Mouse (Mus musculus) megakaryocyte, embryonic 14.5 days (primary cell): ENCODE results near the gene Phb. TPM values are rescaled to one million over a fixed set of nuclear protein-coding genes. Genes with fewer than 3 reads are reported as not detected.

Experiments
- H3K27me3 ChIP-seq: replicated peaks from 2 replicates; pipeline ENCODE3; 2012; ENCODE audit warnings: inconsistent platforms
- H3K36me3 ChIP-seq: replicated peaks from 2 replicates; pipeline ENCODE3; 2012; ENCODE audit warnings: low read length, inconsistent platforms, mixed read lengths
- H3K4me1 ChIP-seq: 2 replicates; pipeline ENCODE4 v1.6.1; 2012; ENCODE audit warnings: inconsistent platforms
- H3K4me3 ChIP-seq: replicated peaks from 2 replicates; pipeline ENCODE3; 2012; ENCODE audit warnings: moderate library complexity, mild to moderate bottlenecking, inconsistent platforms
- H3K9me3 ChIP-seq: 2 replicates; pipeline ENCODE4 v1.6.1; 2012; ENCODE audit warnings: inconsistent platforms
- FLI1 ChIP-seq: IDR thresholded peaks from 2 replicates; pipeline ENCODE4 v1.6.1; 2012; ENCODE audit warnings: low read length, inconsistent platforms, mixed read lengths
- GATA1 ChIP-seq: IDR thresholded peaks from 3 replicates; pipeline ENCODE4 v1.6.1; 2012; ENCODE audit warnings: mixed read lengths, low read length, inconsistent platforms, borderline replicate concordance
- polyA plus RNA-seq: library from polyadenylated mRNA; stranded (reverse); fragments of >175 nt; gene quantifications from 2 replicates; pipeline ENCODE4 v1.2.3, GENCODE M21; 2012; ENCODE audit warnings: low replicate concordance; ENCODE audit not compliant: insufficient read depth

Gene Phb
- polyA plus RNA-seq, 1 experiment: 20.8 TPM

GRCm38 (mm10) chr11:95709534-95710040 is 42.8 kb downstream of the Phb start:
- Histone ChIP-seq H3K36me3 (no peaks in the 10 kb centered on the region), H3K27me3 (peaks cover 17% of the 10 kb centered on the region), H3K4me3 (no peak overlapping the region), H3K9me3 (no peaks in the 10 kb centered on the region), H3K4me1 (peaks cover 44% of the 10 kb centered on the region)
- TF ChIP-seq FLI1 (no peak), GATA1 (no peak)

GRCm38 (mm10) chr11:95710478-95710877 is 43.7 kb downstream of the Phb start:
- no peaks in the 10 kb centered on the region for H3K36me3 ChIP-seq
- H3K4me1 ChIP-seq: peaks cover 51% of the 10 kb centered on the region
- H3K4me3 ChIP-seq: no peak overlapping the region
- H3K9me3 ChIP-seq: no peaks in the 10 kb centered on the region
- peaks cover 11% of the 10 kb centered on the region for H3K27me3 ChIP-seq
- TF ChIP-seq FLI1: no peak
- no peak for TF ChIP-seq GATA1

GRCm38 (mm10) chr11:95712085-95712562 is 45.4 kb downstream of the Phb start:
- TF ChIP-seq GATA1 (no peak), FLI1 (no peak)
- Histone ChIP-seq H3K4me3 (peak overlapping the region; percentile 99), H3K4me1 (peaks cover 56% of the 10 kb centered on the region)

GRCm38 (mm10) chr11:95712563-95713224 is 45.9 kb downstream of the Phb start, which contains the start of gene Zfp652:
Gene Zfp652, plus strand, starts transcription at chr11:95712673.
- Histone ChIP-seq H3K36me3 (no peaks in the 10 kb centered on the region), H3K9me3 (no peaks in the 10 kb centered on the region), H3K4me3 (peak within 1 kb of the TSS; percentile 99), H3K4me1 (peaks cover 50% of the 10 kb centered on the region), H3K27me3 (no peaks in the 10 kb centered on the region)
- no peak for TF ChIP-seq FLI1
- no peak for TF ChIP-seq GATA1

More at GRCm38 (mm10) chr11:95712085-95712562, 45.4 kb downstream of the Phb start:
- Histone ChIP-seq H3K9me3 (no peaks in the 10 kb centered on the region), H3K36me3 (no peaks in the 10 kb centered on the region), H3K27me3 (peaks cover under 1% of the 10 kb centered on the region)

- no peaks in the 10 kb centered on the region for H3K9me3 ChIP-seq
- peak overlapping the region; percentile 99 for H3K4me3 ChIP-seq
- no peaks in the 10 kb centered on the region for H3K36me3 ChIP-seq
- H3K4me1 ChIP-seq: peaks cover 44% of the 10 kb centered on the region
- no peaks in the 10 kb centered on the region for H3K27me3 ChIP-seq
- TF ChIP-seq GATA1: 0 out of 3 replicates have a peak, but pooled peaks have one; percentile 15
- no peak for TF ChIP-seq FLI1
Observed at GRCm38 (mm10) chr11:95713225-95713810, 46.6 kb downstream of the Phb start.

GRCm38 (mm10) chr11:95713811-95714241 is 47.1 kb downstream of the Phb start:
- Histone ChIP-seq H3K4me3 (peak overlapping the region; percentile 99), H3K4me1 (peaks cover 43% of the 10 kb centered on the region)

GRCm38 (mm10) chr11:95714411-95714810 is 47.7 kb downstream of the Phb start:
- Histone ChIP-seq H3K4me3 (peak overlapping the region; percentile 99), H3K4me1 (peaks cover 40% of the 10 kb centered on the region)
- no peak for TF ChIP-seq GATA1
- TF ChIP-seq FLI1: no peak

More at GRCm38 (mm10) chr11:95713811-95714241, 47.1 kb downstream of the Phb start:
- no peaks in the 10 kb centered on the region for H3K27me3 ChIP-seq
- TF ChIP-seq GATA1 (no peak), FLI1 (no peak)
- H3K9me3 ChIP-seq: no peaks in the 10 kb centered on the region
- no peaks in the 10 kb centered on the region for H3K36me3 ChIP-seq

GRCm38 (mm10) chr11:95716136-95716535 is 49.4 kb downstream of the Phb start:
- peaks cover 36% of the 10 kb centered on the region for H3K4me1 ChIP-seq
- H3K36me3 ChIP-seq: no peaks in the 10 kb centered on the region
- H3K4me3 ChIP-seq: no peak overlapping the region
- no peaks in the 10 kb centered on the region for H3K9me3 ChIP-seq
- TF ChIP-seq GATA1 (no peak), FLI1 (no peak)
- no peaks in the 10 kb centered on the region for H3K27me3 ChIP-seq

More at GRCm38 (mm10) chr11:95714411-95714810, 47.7 kb downstream of the Phb start:
- no peaks in the 10 kb centered on the region for H3K27me3 ChIP-seq
- H3K36me3 ChIP-seq: no peaks in the 10 kb centered on the region
- H3K9me3 ChIP-seq: no peaks in the 10 kb centered on the region

- Histone ChIP-seq H3K4me1 (peaks cover 19% of the 10 kb centered on the region), H3K9me3 (no peaks in the 10 kb centered on the region), H3K36me3 (no peaks in the 10 kb centered on the region), H3K27me3 (no peaks in the 10 kb centered on the region), H3K4me3 (no peak overlapping the region)
- TF ChIP-seq FLI1 (no peak), GATA1 (no peak)
Observed at GRCm38 (mm10) chr11:95719356-95719755, 52.6 kb downstream of the Phb start.

GRCm38 (mm10) chr11:95723287-95723686 is 56.5 kb downstream of the Phb start, which contains the start of gene B130006D01Rik:
Gene B130006D01Rik, plus strand, starts transcription at chr11:95723587.
- no peaks in the 10 kb centered on the region for H3K36me3 ChIP-seq
- no peaks in the 10 kb centered on the region for H3K9me3 ChIP-seq
- no peak within 1 kb of the TSS for H3K4me3 ChIP-seq
- TF ChIP-seq GATA1: no peak
- no peak for TF ChIP-seq FLI1
- peaks cover 11% of the 10 kb centered on the region for H3K4me1 ChIP-seq
- no peaks in the 10 kb centered on the region for H3K27me3 ChIP-seq
